Mouse (Mus musculus) NIH3T3 (cell line): ENCODE measurements at regions not wholly inside any gene's neighbourhood (a gene's known extent, or its start where the extent isn't known, plus 50 kb on each side); places are given as distances from the start of the nearest gene placed in this dataset.

Source experiments
- DNase-seq: peaks from one replicate; pipeline ENCODE4 v3.0.0-alpha.2; 2012; ENCODE audit warnings: low read depth

- peak; percentile 11 for DNase-seq
Observed at GRCm38 (mm10) chr1:145784370-145784769, 710.2 kb upstream of the Brinp3 start.

DNA sequence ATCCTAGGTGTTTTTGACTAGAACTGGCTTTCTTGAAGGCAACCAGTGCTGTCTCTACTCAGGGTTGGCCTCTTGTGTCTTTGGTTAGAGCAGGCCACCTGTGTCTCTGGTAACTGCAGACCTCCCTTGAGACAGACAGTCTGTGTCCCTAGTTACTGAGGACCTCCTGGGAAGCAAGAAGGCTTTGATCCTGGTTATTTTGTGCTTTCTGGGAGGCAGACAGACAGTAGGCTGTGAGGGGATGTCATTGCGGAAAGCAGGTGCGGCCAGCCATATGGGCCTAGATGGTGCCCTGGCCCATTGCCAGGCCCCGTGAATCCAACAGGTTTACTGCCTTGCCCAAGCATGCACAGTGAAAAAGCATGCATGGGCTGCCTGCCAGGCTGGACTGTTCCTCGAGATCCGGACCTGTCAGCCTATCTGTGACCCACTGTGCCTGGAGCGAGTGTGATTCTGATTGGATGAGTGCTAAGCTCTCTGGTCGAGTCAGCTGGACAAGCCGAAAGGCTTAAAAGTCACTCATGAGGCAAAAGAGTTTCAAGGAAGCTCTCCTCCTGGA lies 688.1 kb upstream of the Brinp3 start:
- DNase-seq, result no peak

DNA sequence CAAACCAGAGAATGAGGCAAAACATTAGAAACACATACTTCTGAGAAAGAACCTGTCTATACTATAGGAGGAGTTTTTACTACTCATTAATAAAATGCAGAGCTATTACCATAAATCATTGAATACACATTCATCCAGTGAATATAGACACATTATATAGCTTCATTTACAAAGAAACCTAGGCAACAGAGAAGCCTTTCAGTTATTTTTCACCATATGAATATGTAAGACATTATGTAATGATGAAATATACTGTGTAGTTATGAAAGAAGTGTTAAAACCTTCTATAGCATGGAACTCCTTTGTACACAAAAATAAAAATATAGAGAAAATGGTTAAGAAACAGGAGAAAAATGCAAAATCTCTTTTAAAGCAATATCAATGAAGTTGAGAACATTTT lies 647.5 kb upstream of the Brinp3 start:
- no peak for DNase-seq
